Mouse (Mus musculus) CD8-positive naive resting alpha-beta T cell, adult 57 days (primary cell): ENCODE results near the gene Brdt. TPM values are rescaled to one million over a fixed set of nuclear protein-coding genes. Genes with fewer than 3 reads are reported as not detected.

Source experiments
- total RNA-seq: library from RNA; stranded (reverse); gene quantifications from one replicate; pipeline ENCODE4 v1.2.4, GENCODE M21; 2023

Brdt gene
- total RNA-seq = 0.86 TPM

GRCm38 (mm10) chr5:107330916-107331421, at the start of gene Brdt:
Gene Brdt, plus strand, starts transcription at chr5:107331159.

GRCm38 (mm10) chr5:107289234-107289764, 41.7 kb upstream of the Brdt start, which contains the start of gene Tgfbr3:
Gene Tgfbr3, minus strand, starts transcription at chr5:107289629.

GRCm38 (mm10) chr5:107402436-107402835, 71.5 kb downstream of the Brdt start, which contains the start of gene Ephx4:
Gene Ephx4, plus strand, starts transcription at chr5:107402736.

GRCm38 (mm10) chr5:107431249-107431648, 100.3 kb downstream of the Brdt start, which contains the start of gene Lpcat2b:
Gene Lpcat2b, plus strand, starts transcription at chr5:107431549.

Other genes with a start within 250 kb of the Brdt start
- gene Tgfbr3, start 41.5 kb upstream of the Brdt start, total RNA-seq = 31.3 TPM
- not detected for gene Ephx4, start 71.6 kb downstream of the Brdt start, total RNA-seq
- gene Lpcat2b, start 100.4 kb downstream of the Brdt start, total RNA-seq = not detected
- 8.2 TPM for gene Btbd8, start 106.8 kb downstream of the Brdt start, total RNA-seq
- gene Gm42669, start 176.5 kb downstream of the Brdt start, total RNA-seq = not detected
- gene 1700028K03Rik, start 203.6 kb downstream of the Brdt start, total RNA-seq = not detected